Mouse (Mus musculus) neutrophil, adult 59 days (primary cell): ENCODE results near the gene Gm21882. TPM values are rescaled to one million over a fixed set of nuclear protein-coding genes. Genes with fewer than 3 reads are reported as not detected.

ENCODE experiments used
- total RNA-seq, 2 experiments: library from RNA; stranded (reverse); gene quantifications; 1 replicate in 1 of 2; 2 replicates in 1 of 2; pipeline ENCODE4 v1.2.4; 2023

Gene Gm21882
- not detected for total RNA-seq

DNA sequence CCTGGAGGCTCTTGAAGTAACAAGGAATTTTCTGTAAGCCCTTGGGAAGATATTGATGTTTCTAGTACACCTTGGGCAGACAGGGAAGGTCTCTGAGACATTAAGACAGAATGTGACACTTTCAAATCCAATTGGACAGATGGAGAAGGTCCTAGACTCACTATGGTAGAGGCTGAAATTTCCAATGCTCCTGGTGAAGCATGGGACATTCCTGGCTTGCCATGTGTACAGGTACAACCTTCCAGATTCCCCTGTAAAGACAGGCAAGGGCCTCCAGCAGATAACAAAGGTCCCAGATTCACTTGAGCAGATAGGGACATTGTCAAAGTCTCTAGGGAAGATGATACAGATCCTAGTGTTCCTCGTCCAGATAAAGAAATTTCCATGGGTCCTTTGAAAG, at the start of gene Gm21882:
TSS of gene Gm21882 (minus strand) at position 101 of the 400 bp plus-strand sequence.

Other genes starting within 250 kb of the Gm21882 start
- gene Gm21865, start 64.6 kb downstream of the Gm21882 start, total RNA-seq: not detected